Mouse (Mus musculus): Measurements from ENCODE around the gene Terf2. TPM values are rescaled to one million over a fixed set of nuclear protein-coding genes. Genes with fewer than 3 reads are reported as not detected.

The Terf2 gene
- 28.3 and 28.8 TPM in 2 replicates for polyA plus RNA-seq (2015; fragmentation: Nextera tagmentation; extraction: Ambion mirVana)

GRCm38 (mm10) chr8:107096366-107097036 is at the start of gene Terf2:
Gene Terf2 (minus strand): TSS chr8:107096547.
- peak within 1 kb of the TSS; percentile 89 for H3K27ac ChIP-seq
- ATAC-seq (ENCODE audit: low FRiP score) = peak; percentile 96
- H3K4me1 ChIP-seq (replicated peaks) = peaks cover 32% of the 10 kb centered on the region
- no peaks in the 10 kb centered on the region for H3K9me3 ChIP-seq
- H3K4me3 ChIP-seq = peak within 1 kb of the TSS; percentile 87
- WGBS = 4% methylated on average over 39 of the region's 39 CpGs
- no peaks in the 10 kb centered on the region for H3K27me3 ChIP-seq
- peak within 1 kb of the TSS; percentile 62 for H3K4me2 ChIP-seq
- peaks cover 15% of the 10 kb centered on the region for H3K36me3 ChIP-seq
- H3K9ac ChIP-seq = peak within 1 kb of the TSS; percentile 94

- ATAC-seq (ENCODE audit: low FRiP score) = no peak
- no peaks in the 10 kb centered on the region for H3K36me3 ChIP-seq
Measured at GRCm38 (mm10) chr8:107143501-107143900, 47.2 kb upstream of the Terf2 start.

GRCm38 (mm10) chr8:107142539-107142938 is 46.2 kb upstream of the Terf2 start:
- ATAC-seq (ENCODE audit: low FRiP score) = no peak
- H3K27me3 ChIP-seq = no peaks in the 10 kb centered on the region
- no peak overlapping the region for H3K4me2 ChIP-seq
- H3K36me3 ChIP-seq = no peaks in the 10 kb centered on the region
- WGBS = 87% methylated on average over 4 of the region's 4 CpGs
- H3K27ac ChIP-seq = no peak overlapping the region
- no peaks in the 10 kb centered on the region for H3K9me3 ChIP-seq
- H3K4me3 ChIP-seq = no peak overlapping the region
- no peak overlapping the region for H3K9ac ChIP-seq
- no peaks in the 10 kb centered on the region for H3K4me1 ChIP-seq (replicated peaks)

More at GRCm38 (mm10) chr8:107143501-107143900, 47.2 kb upstream of the Terf2 start:
- Histone ChIP-seq H3K9ac (no peak overlapping the region), H3K4me3 (no peak overlapping the region), H3K4me1 (replicated peaks) (no peaks in the 10 kb centered on the region), H3K27ac (no peak overlapping the region), H3K9me3 (no peaks in the 10 kb centered on the region), H3K27me3 (no peaks in the 10 kb centered on the region), H3K4me2 (no peak overlapping the region)
- WGBS = 44% methylated on average over 4 of the region's 4 CpGs

DNA sequence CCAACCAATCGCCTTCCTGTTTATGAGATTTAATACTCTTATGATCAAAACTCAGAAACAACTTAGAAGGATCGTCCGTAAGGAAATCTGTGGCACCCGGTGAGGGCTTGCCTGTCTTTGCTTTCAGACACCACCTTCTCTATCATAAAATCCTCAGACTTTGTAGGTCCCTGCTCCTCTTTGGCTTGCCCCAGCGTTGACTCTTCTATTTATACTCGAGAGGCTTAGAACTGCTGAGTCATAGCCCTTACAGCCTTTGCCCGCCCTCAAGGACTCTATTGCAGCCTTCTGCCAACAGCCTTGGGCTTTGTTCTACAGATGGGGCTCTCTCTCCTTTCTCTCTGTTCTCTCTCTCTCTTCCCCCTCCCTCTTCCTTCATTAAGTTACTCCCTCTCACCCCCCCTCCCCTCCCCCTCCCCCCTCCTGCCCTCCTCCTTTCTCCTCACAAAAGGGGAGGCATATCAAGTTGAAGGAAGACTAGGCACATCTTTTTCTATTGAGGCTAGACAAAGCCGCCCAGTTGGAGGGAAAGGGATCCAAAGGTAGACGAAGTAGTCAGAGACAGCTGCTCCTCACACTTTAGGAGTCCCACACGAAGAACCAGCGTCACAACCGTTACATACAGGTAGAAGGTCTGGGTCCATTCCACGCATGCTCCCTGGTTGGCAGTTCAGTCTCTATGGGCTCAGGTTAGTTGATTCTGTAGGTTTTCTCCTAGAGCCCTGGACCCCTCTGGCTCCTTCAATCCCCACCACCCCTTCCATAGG is 43.5 kb upstream of the Terf2 start:
- 39% methylated on average over 13 of the region's 13 CpGs for WGBS
- no peaks in the 10 kb centered on the region for H3K4me1 ChIP-seq (replicated peaks)
- H3K36me3 ChIP-seq = no peaks in the 10 kb centered on the region
- no peak overlapping the region for H3K27ac ChIP-seq
- no peak overlapping the region for H3K4me2 ChIP-seq
- no peak overlapping the region for H3K4me3 ChIP-seq
- no peaks in the 10 kb centered on the region for H3K9me3 ChIP-seq
- no peak overlapping the region for H3K9ac ChIP-seq
- no peaks in the 10 kb centered on the region for H3K27me3 ChIP-seq
- no peak for ATAC-seq (ENCODE audit: low FRiP score)

DNA sequence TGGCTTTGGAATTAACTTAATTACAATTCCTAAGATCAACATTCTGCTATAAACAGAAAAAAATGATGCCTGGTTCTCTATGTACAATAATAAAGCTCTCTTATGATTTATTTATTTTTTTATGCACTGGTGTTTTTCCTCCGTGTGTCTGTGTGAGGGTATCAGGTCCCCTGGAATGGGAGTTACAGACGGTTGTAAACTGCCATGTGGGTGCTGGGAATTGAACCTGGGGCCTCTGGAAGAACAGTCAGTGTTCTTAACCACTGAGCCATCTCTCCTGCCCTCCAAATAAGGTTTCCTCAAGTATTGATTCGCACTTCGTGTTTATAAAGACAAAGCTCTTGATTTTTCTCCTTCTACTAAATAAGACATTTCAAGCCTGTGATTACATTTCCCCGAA is 42.0 kb upstream of the Terf2 start:
- H3K9ac ChIP-seq = no peak overlapping the region
- no peak overlapping the region for H3K27ac ChIP-seq
- H3K4me1 ChIP-seq (replicated peaks) = no peaks in the 10 kb centered on the region
- no peak for ATAC-seq (ENCODE audit: low FRiP score)
- 96% methylated on average over 5 of the region's 5 CpGs for WGBS
- no peak overlapping the region for H3K4me2 ChIP-seq
- H3K36me3 ChIP-seq = no peaks in the 10 kb centered on the region
- H3K4me3 ChIP-seq = no peak overlapping the region
- no peaks in the 10 kb centered on the region for H3K27me3 ChIP-seq
- H3K9me3 ChIP-seq = no peaks in the 10 kb centered on the region

GRCm38 (mm10) chr8:107137591-107137990 is 41.2 kb upstream of the Terf2 start:
- Histone ChIP-seq H3K27me3 (no peaks in the 10 kb centered on the region), H3K27ac (no peak overlapping the region), H3K36me3 (no peaks in the 10 kb centered on the region), H3K9me3 (no peaks in the 10 kb centered on the region), H3K4me2 (no peak overlapping the region), H3K9ac (no peak overlapping the region), H3K4me1 (replicated peaks) (no peaks in the 10 kb centered on the region), H3K4me3 (no peak overlapping the region)
- 77% methylated on average over 6 of the region's 6 CpGs for WGBS
- no peak for ATAC-seq (ENCODE audit: low FRiP score)

- no peak overlapping the region for H3K4me2 ChIP-seq
- H3K9ac ChIP-seq = no peak overlapping the region
- no peaks in the 10 kb centered on the region for H3K27me3 ChIP-seq
- no peak overlapping the region for H3K27ac ChIP-seq
- no peak for ATAC-seq (ENCODE audit: low FRiP score)
- H3K36me3 ChIP-seq = no peaks in the 10 kb centered on the region
- WGBS = 22% methylated on average over 8 of the region's 8 CpGs
- H3K4me1 ChIP-seq (replicated peaks) = no peaks in the 10 kb centered on the region
- no peaks in the 10 kb centered on the region for H3K9me3 ChIP-seq
- no peak overlapping the region for H3K4me3 ChIP-seq
Measured at GRCm38 (mm10) chr8:107136003-107136612, 39.8 kb upstream of the Terf2 start.

DNA sequence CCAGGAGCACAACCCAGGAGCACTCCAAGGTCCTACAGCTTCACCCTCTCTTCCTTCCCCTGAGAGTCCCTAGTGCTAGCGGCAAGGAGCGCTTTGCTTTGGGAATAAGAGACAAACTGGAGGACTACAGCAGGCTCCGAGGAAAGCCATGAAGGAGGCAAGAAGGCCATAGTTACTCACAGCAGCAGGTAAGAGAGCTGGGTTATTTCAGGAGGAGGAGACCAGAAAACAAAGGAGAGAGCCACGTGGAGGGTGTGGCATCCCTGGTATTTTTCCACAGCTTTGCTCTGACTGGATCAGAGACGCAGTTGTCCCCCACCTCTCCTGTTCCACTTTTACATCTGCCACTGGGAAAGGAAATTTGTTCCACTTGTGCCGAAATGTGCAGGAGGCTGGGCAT is 37.5 kb upstream of the Terf2 start:
- Histone ChIP-seq H3K27me3 (no peaks in the 10 kb centered on the region), H3K27ac (no peak overlapping the region), H3K4me2 (no peak overlapping the region), H3K4me1 (replicated peaks) (no peaks in the 10 kb centered on the region), H3K9me3 (no peaks in the 10 kb centered on the region), H3K9ac (no peak overlapping the region), H3K36me3 (no peaks in the 10 kb centered on the region), H3K4me3 (no peak overlapping the region)
- 58% methylated on average over 6 of the region's 6 CpGs for WGBS
- no peak for ATAC-seq (ENCODE audit: low FRiP score)

- H3K36me3 ChIP-seq = no peaks in the 10 kb centered on the region
- no peak overlapping the region for H3K4me3 ChIP-seq
- no peak overlapping the region for H3K27ac ChIP-seq
- ATAC-seq (ENCODE audit: low FRiP score) = no peak
- H3K9me3 ChIP-seq = no peaks in the 10 kb centered on the region
- no peaks in the 10 kb centered on the region for H3K4me1 ChIP-seq (replicated peaks)
- no peak overlapping the region for H3K9ac ChIP-seq
- 85% methylated on average over 24 of the region's 24 CpGs for WGBS
- H3K4me2 ChIP-seq = no peak overlapping the region
- no peaks in the 10 kb centered on the region for H3K27me3 ChIP-seq
Measured at GRCm38 (mm10) chr8:107132581-107133491, 36.5 kb upstream of the Terf2 start.

DNA sequence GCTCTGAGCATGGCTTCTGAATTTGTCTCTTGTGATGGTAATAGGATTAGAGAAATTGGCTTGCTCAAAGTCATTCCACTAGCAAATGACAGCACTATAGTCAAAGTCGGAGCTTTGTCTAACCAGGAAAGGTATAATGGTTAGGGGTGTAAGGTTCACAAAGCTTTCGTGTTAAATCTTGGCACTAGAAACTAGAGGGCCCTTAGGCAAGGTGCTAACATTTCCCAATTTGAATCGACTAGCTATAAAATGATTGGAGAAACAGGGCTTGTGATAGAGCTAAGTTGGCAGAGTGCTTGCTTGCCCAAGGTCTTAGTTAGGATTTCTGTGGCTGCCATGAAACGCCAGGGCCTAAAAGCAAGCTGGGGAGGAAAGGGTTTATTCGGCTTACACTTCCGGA is 33.7 kb upstream of the Terf2 start:
- ATAC-seq (ENCODE audit: low FRiP score) = no peak
- Histone ChIP-seq H3K9me3 (no peaks in the 10 kb centered on the region), H3K4me2 (no peak overlapping the region), H3K27me3 (no peaks in the 10 kb centered on the region), H3K36me3 (no peaks in the 10 kb centered on the region), H3K27ac (no peak overlapping the region), H3K4me1 (replicated peaks) (no peaks in the 10 kb centered on the region), H3K9ac (no peak overlapping the region), H3K4me3 (no peak overlapping the region)
- WGBS = 85% methylated on average over 6 of the region's 6 CpGs

DNA sequence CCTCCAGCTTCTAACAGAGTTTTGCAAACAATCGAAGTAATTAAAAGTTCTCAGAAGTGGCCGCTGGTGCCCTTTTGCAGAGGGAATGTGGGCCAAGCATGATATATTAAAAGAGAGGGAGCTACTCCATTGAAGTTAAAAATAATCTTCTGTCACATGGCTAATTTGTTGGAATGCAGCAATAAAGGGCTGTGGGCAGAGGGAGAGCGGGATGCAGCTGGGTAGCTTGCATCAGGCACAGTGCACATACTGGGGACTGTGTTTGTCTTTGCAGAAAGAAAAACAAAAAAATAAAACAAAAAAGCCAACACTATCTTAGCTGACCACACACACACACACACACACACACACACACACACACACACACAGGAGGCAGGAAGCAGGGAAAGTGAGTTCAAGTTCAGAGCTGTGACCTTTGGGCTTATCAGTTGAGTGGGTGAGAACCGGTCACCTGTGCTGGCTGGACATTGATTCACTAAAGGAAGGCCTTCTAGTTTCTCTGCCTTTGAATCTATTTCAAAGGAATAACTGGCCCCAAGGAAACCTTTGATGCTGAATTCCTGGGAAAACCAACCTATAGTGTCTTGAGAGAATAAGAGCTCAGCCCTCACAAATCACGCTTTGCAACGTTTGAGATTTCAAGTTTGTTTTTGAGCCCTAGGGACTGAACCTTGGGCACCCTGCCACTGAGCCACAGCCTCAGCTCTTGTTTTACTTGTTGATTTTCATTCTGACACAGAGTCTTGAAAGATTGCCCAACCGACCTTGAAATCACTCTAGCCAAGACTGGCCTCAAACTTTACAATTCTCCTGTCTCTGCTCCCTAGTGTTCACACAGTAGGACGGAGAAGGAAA is 33.1 kb upstream of the Terf2 start:
- no peak for ATAC-seq (ENCODE audit: low FRiP score)
- no peaks in the 10 kb centered on the region for H3K36me3 ChIP-seq
- H3K4me2 ChIP-seq = no peak overlapping the region
- H3K4me3 ChIP-seq = no peak overlapping the region
- H3K9ac ChIP-seq = no peak overlapping the region
- H3K4me1 ChIP-seq (replicated peaks) = no peaks in the 10 kb centered on the region
- WGBS = 54% methylated on average over 8 of the region's 8 CpGs
- H3K27ac ChIP-seq = no peak overlapping the region; the same call in 1 of the 2 replicates
- H3K27me3 ChIP-seq = no peaks in the 10 kb centered on the region
- no peaks in the 10 kb centered on the region for H3K9me3 ChIP-seq

All from hindbrain, embryonic 13.5 days (tissue).